Mouse (Mus musculus): ENCODE results near the gene Paox. TPM values are rescaled to one million over a fixed set of nuclear protein-coding genes. Genes with fewer than 3 reads are reported as not detected.

Paox gene
- 6.6 and 7.8 TPM in 2 replicates for polyA plus RNA-seq (2015; fragmentation: Nextera tagmentation; extraction: Ambion mirVana)

DNA sequence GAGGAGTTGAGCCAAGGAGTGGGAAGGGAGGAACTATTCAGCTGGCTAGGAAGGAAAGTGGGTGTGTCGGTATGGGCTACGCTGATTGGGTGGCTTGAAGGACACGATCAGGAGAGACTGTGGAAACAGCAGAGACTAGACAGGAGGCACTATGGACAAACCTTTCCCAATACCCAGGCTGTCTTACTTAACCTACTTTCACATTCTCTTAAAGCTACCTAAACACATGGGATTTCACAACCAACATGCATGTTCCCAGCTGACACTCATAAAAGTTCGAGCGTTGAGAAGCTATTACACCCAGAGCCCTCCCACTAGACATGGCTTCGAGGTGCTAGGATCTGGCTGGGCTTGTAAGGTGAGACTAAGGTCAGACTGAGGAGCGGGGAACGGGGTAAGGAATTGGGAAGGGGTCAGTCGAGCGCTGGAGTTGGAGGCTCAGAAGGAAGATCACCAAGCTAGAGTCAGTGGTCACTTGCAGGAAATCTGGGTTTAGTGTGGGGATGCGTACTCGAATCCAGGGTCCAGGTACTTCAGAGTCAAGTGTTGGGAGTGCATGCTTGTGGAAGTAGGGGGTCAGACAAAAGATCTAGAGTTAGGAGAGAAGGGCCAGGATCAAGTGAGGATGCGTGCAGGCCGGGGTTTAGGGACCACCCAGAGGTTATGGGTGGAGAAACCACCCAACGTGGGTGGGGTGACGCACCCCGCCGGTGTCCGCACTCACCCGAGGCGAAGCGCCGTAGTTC is at the start of gene Paox:
Gene Paox, plus strand, starts transcription at position 217 of the 746 bp plus-strand sequence.
- peak within 1 kb of the TSS; percentile 73 for H3K4me3 ChIP-seq (replicated peaks; ENCODE audit: low read length)
- peak within 1 kb of the TSS; percentile 80 for H3K9ac ChIP-seq (replicated peaks; ENCODE audit: low read depth, low read length)
- H3K4me1 ChIP-seq (replicated peaks; ENCODE audit: control insufficient read depth, insufficient read depth, low read length), result peaks cover 14% of the 10 kb centered on the region; the same call in 1 of the 2 replicates
- WGBS, result 1% methylated on average over 23 of the region's 23 CpGs
- ATAC-seq, result peak; percentile 76
- H3K27me3 ChIP-seq (replicated peaks; ENCODE audit: control insufficient read depth, insufficient read depth, low read length), result no peaks in the 10 kb centered on the region
- H3K9me3 ChIP-seq (ENCODE audit: control insufficient read depth, low read length), result no peaks in the 10 kb centered on the region
- H3K4me2 ChIP-seq (ENCODE audit: low read length), result peak within 1 kb of the TSS; percentile 66
- H3K27ac ChIP-seq (ENCODE audit: low read length), result peak within 1 kb of the TSS; percentile 70
- peaks cover 4% of the 10 kb centered on the region for H3K36me3 ChIP-seq (ENCODE audit: control insufficient read depth, insufficient read depth)

DNA sequence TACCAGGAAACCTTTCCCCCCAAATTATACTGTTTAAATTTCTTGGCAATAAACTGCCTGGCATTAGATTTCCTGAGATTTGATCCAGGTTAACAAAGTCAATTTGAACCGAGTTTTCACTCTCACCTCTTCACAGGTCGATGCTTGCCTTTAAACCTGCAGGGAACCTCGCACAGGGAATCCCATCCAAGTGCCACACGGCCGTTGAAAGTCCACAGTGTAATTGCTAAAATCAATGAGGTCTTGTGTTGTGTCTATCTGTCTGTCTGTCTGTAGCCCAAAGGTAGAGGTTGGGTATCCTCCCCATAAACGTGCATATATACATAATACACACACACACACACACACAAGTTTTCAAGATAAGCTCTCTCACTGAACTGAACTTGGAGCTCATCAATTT is 48.2 kb upstream of the Paox start:
- ATAC-seq, result no peak
- WGBS, result 74% methylated on average over 6 of the region's 6 CpGs
- no peaks in the 10 kb centered on the region for H3K9me3 ChIP-seq (ENCODE audit: control insufficient read depth, low read length)
- no peak overlapping the region for H3K4me2 ChIP-seq (ENCODE audit: low read length)
- no peak overlapping the region for H3K4me3 ChIP-seq (replicated peaks; ENCODE audit: low read length)
- no peaks in the 10 kb centered on the region; the same call in 1 of the 2 replicates for H3K4me1 ChIP-seq (replicated peaks; ENCODE audit: control insufficient read depth, insufficient read depth, low read length)
- H3K9ac ChIP-seq (replicated peaks; ENCODE audit: low read depth, low read length), result no peak overlapping the region
- no peak overlapping the region for H3K27ac ChIP-seq (ENCODE audit: low read length)
- H3K36me3 ChIP-seq (ENCODE audit: control insufficient read depth, insufficient read depth), result no peaks in the 10 kb centered on the region
- peaks cover 15% of the 10 kb centered on the region for H3K27me3 ChIP-seq (replicated peaks; ENCODE audit: control insufficient read depth, insufficient read depth, low read length)

DNA sequence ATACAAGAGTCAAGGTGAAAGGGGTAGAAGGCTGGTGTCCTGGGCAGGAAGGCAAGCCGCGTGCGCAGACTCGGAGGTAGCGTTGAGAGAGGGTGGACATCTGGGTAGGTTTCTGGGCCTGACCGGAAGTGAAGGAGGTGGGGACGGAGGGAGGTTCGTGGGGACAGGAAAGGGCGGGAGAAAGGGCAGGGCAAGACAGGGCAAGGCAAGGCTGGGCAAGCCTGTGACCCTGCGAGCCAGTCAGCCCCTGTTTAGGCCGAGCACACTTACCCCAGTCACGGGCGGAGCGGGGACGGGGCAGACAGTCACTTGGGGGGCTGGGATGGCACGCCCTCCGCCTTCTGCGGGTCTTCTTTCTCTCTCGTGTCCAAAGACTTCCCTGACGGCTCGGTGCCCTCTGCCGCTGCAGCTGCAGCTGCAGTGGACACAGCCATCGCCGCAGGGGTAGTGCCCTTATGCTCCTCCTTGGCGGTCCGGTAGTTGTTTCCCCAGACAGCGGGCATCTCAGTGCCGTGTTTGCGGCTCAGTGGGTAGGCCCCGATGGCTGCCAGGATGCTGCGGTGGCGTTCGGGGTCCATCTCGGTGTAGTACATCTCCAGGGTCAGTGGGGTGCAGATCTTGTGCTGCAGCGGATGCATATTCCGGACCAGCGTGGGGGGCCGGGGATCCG is 45.4 kb upstream of the Paox start:
- 34% methylated on average over 35 of the region's 39 CpGs for WGBS
- H3K27ac ChIP-seq (ENCODE audit: low read length), result no peak overlapping the region
- no peak overlapping the region for H3K4me3 ChIP-seq (replicated peaks; ENCODE audit: low read length)
- peaks cover 13% of the 10 kb centered on the region for H3K27me3 ChIP-seq (replicated peaks; ENCODE audit: control insufficient read depth, insufficient read depth, low read length)
- H3K4me2 ChIP-seq (ENCODE audit: low read length), result peak overlapping the region; percentile 9; the same call in 1 of the 2 replicates
- H3K36me3 ChIP-seq (ENCODE audit: control insufficient read depth, insufficient read depth), result no peaks in the 10 kb centered on the region
- ATAC-seq, result no peak
- no peaks in the 10 kb centered on the region for H3K9me3 ChIP-seq (ENCODE audit: control insufficient read depth, low read length)
- no peak overlapping the region for H3K9ac ChIP-seq (replicated peaks; ENCODE audit: low read depth, low read length)
- H3K4me1 ChIP-seq (replicated peaks; ENCODE audit: control insufficient read depth, insufficient read depth, low read length), result no peaks in the 10 kb centered on the region; the same call in 1 of the 2 replicates

DNA sequence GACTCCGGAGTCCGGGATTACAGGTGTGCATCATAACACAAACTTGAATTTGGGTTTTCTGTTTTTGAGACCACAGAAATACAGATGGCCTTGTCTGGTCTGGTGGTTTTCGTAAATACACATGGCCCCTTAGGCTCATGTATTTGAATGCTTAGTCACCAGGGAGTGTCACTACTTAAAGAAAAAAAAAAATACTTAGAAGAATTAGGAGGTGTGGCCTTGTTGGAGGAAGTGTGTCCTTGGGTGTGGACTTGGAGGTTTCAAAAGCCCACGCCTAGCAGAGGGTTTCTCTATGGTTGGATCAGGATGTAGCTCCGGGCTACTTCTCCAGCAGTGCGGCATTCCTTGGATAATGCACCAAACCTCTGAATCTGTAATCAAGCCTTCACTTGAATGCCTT is 37.9 kb upstream of the Paox start:
- ATAC-seq, result no peak
- Histone ChIP-seq H3K9ac (replicated peaks; ENCODE audit: low read depth, low read length) (no peak overlapping the region), H3K4me2 (ENCODE audit: low read length) (no peak overlapping the region), H3K4me3 (replicated peaks; ENCODE audit: low read length) (no peak overlapping the region), H3K4me1 (replicated peaks; ENCODE audit: control insufficient read depth, insufficient read depth, low read length) (peaks cover 29% of the 10 kb centered on the region), H3K36me3 (ENCODE audit: control insufficient read depth, insufficient read depth) (no peaks in the 10 kb centered on the region), H3K27me3 (replicated peaks; ENCODE audit: control insufficient read depth, insufficient read depth, low read length) (0 out of 2 replicates have a peak, but pooled peaks cover 2% of the 10 kb centered on the region), H3K27ac (ENCODE audit: low read length) (no peak overlapping the region), H3K9me3 (ENCODE audit: control insufficient read depth, low read length) (no peaks in the 10 kb centered on the region)
- WGBS, result 75% methylated on average over 6 of the region's 6 CpGs

DNA sequence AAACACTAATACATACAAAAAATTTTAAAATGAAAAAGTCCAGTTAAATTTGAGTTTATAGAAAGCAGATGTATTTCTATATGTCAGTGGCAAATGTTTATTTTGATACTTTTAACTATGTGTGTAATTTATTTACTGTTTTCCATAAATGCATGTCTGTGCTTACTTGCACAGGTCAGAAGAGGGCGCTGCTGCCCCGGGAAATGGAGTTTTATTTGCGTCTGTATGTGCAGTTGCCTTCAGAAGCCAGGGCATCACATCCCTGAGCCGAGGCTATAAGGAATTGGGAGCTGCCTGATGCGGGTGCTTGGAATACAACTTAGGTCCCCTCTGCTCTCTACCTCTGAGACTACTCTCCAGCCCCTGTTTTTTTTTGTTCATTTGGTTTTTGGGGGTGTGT is 36.9 kb upstream of the Paox start:
- Histone ChIP-seq H3K4me2 (ENCODE audit: low read length) (no peak overlapping the region), H3K9ac (replicated peaks; ENCODE audit: low read depth, low read length) (no peak overlapping the region), H3K4me3 (replicated peaks; ENCODE audit: low read length) (no peak overlapping the region), H3K27ac (ENCODE audit: low read length) (no peak overlapping the region), H3K9me3 (ENCODE audit: control insufficient read depth, low read length) (no peaks in the 10 kb centered on the region), H3K27me3 (replicated peaks; ENCODE audit: control insufficient read depth, insufficient read depth, low read length) (no peaks in the 10 kb centered on the region), H3K4me1 (replicated peaks; ENCODE audit: control insufficient read depth, insufficient read depth, low read length) (peaks cover 29% of the 10 kb centered on the region), H3K36me3 (ENCODE audit: control insufficient read depth, insufficient read depth) (no peaks in the 10 kb centered on the region)
- no peak for ATAC-seq
- WGBS, result 5% methylated on average over 5 of the region's 5 CpGs

DNA sequence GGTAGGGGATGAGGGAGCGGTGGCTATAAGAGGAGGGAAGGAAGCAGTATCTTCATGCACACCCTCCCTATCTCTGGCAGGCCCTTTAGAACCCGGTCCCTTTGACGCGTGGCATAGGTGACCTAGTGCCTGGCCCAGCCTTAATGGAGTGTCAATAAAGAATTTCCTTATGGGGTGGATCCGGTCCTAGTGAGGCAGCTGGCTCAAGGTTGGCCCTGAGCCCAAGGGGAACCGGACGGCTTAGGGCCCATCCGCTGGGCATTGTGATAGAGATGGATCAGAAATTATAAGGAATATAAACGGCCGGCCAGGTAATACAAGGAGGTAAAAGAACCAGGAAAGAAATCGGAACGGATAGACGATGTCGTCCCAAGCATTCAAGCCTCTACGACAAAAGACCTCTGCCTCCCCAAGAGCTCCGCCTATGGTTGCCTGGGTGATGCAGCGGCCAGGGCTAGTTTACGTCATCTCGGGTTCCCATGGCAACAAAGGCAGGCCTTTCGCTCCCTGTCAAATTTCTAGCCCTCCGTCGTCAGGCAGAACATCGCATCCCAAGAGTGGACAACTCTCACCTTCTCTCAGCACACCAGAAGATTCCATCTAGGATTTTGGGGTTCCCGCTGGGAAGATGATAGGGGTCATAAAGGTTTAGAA is 35.0 kb upstream of the Paox start:
- no peaks in the 10 kb centered on the region for H3K36me3 ChIP-seq (ENCODE audit: control insufficient read depth, insufficient read depth)
- peak overlapping the region; percentile 55 for H3K4me3 ChIP-seq (replicated peaks; ENCODE audit: low read length)
- no peaks in the 10 kb centered on the region for H3K9me3 ChIP-seq (ENCODE audit: control insufficient read depth, low read length)
- ATAC-seq, result peak; percentile 82
- H3K27me3 ChIP-seq (replicated peaks; ENCODE audit: control insufficient read depth, insufficient read depth, low read length), result no peaks in the 10 kb centered on the region
- peaks cover 29% of the 10 kb centered on the region for H3K4me1 ChIP-seq (replicated peaks; ENCODE audit: control insufficient read depth, insufficient read depth, low read length)
- 2% methylated on average over 24 of the region's 24 CpGs for WGBS
- peak overlapping the region; percentile 92 for H3K27ac ChIP-seq (ENCODE audit: low read length)
- peak overlapping the region; percentile 80 for H3K9ac ChIP-seq (replicated peaks; ENCODE audit: low read depth, low read length)
- H3K4me2 ChIP-seq (ENCODE audit: low read length), result peak overlapping the region; percentile 79

DNA sequence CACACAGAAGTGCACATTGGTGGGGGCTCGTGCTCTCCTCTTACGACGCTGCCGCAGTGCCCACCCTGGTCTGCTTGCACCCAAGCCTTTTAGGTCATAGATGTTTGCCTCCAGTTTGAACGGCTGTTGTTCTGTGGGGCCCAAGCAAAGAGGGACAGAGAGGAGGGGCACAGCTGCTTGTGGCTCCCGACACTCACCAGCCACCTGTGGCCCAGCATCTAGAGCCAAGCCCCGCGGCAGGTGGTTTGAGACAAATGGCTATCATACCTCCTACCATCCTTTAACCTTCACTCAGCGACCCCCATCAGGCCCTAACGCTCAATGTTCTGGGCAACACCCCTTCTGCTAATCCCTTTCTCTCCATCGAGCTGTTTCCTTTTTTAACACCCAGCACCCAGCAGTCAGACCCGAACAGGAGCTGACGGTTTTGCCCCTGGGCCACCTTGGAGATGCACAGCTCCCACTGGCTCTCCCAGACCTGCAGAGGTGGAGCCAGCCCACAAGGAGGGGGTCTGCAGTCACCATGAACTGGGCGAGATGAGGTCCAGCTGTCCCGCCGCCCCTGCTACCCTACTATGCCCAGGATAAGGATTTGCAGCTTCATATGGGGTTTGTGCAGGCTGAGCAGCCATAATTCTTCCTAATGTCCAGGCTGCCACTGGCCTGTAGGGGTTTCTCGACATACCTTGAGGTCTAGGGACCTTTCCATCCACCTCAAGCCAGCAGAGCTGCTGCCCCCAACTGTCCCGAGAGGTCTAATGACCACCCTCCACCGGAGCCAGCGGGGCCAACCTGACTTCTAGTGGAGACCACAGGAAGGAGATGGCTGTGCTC is 34.0 kb upstream of the Paox start:
- peak overlapping the region; percentile 92 for H3K27ac ChIP-seq (ENCODE audit: low read length)
- 6% methylated on average over 20 of the region's 20 CpGs for WGBS
- peak overlapping the region; percentile 80 for H3K9ac ChIP-seq (replicated peaks; ENCODE audit: low read depth, low read length)
- H3K4me1 ChIP-seq (replicated peaks; ENCODE audit: control insufficient read depth, insufficient read depth, low read length), result peaks cover 29% of the 10 kb centered on the region
- no peaks in the 10 kb centered on the region for H3K9me3 ChIP-seq (ENCODE audit: control insufficient read depth, low read length)
- H3K36me3 ChIP-seq (ENCODE audit: control insufficient read depth, insufficient read depth), result no peaks in the 10 kb centered on the region
- peak; percentile 7 for ATAC-seq
- H3K4me3 ChIP-seq (replicated peaks; ENCODE audit: low read length), result peak overlapping the region; percentile 55
- no peaks in the 10 kb centered on the region for H3K27me3 ChIP-seq (replicated peaks; ENCODE audit: control insufficient read depth, insufficient read depth, low read length)
- H3K4me2 ChIP-seq (ENCODE audit: low read length), result peak overlapping the region; percentile 79

DNA sequence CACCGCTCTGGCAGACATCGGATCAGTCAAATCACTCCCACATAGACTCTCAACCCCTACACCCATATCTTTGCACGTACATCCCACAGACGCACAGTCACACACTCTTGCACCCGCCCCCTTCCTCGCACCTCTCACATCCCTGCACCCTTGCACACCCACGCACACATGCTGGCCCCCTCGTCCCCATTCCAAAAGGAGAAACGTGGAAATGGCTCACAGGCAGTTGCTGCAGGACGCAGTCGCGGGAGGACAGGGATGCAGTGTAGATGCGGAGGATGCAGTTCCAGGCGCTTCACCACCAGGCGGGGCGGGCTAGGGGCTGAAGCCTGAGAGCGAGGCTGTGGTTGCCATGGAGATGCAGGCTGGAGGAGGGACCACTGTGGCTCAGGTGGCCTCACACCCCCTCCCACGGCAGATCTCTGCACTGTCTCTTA is 33.3 kb upstream of the Paox start, which contains the start of gene Caly:
Gene Caly, minus strand, starts transcription at position 307 of the 437 bp plus-strand sequence.
- Histone ChIP-seq H3K4me2 (ENCODE audit: low read length) (peak within 1 kb of the TSS; percentile 79), H3K36me3 (ENCODE audit: control insufficient read depth, insufficient read depth) (no peaks in the 10 kb centered on the region), H3K27ac (ENCODE audit: low read length) (peak within 1 kb of the TSS; percentile 92), H3K4me1 (replicated peaks; ENCODE audit: control insufficient read depth, insufficient read depth, low read length) (peaks cover 29% of the 10 kb centered on the region), H3K9ac (replicated peaks; ENCODE audit: low read depth, low read length) (peak within 1 kb of the TSS; percentile 80), H3K4me3 (replicated peaks; ENCODE audit: low read length) (peak within 1 kb of the TSS; percentile 55), H3K27me3 (replicated peaks; ENCODE audit: control insufficient read depth, insufficient read depth, low read length) (no peaks in the 10 kb centered on the region), H3K9me3 (ENCODE audit: control insufficient read depth, low read length) (no peaks in the 10 kb centered on the region)
- WGBS, result 2% methylated on average over 18 of the region's 18 CpGs
- ATAC-seq, result peak; percentile 86
